Mouse (Mus musculus) frontal cortex, postnatal 25 days (tissue): Measurements from ENCODE around the gene Btn1a1.

Experiments
- DNase-seq, 2 experiments: peaks; one replicate each; pipeline ENCODE4 v3.0.0; 2022; ENCODE audit warnings: low spot score in 2 of 2

Gene Btn1a1

GRCm38 (mm10) chr13:23465600-23466109 lies at the start of gene Btn1a1:
Btn1a1 (minus strand) TSS chr13:23465901.
- no peak for DNase-seq

- DNase-seq, result no peak
Observed at GRCm38 (mm10) chr13:23515281-23515680, 49.6 kb upstream of the Btn1a1 start.

- no peak for DNase-seq
Observed at GRCm38 (mm10) chr13:23513517-23513916, 47.8 kb upstream of the Btn1a1 start.

- DNase-seq, result no peak
Observed at GRCm38 (mm10) chr13:23510127-23510526, 44.4 kb upstream of the Btn1a1 start.

GRCm38 (mm10) chr13:23506819-23507515 lies 41.3 kb upstream of the Btn1a1 start:
- no peak for DNase-seq

- no peak for DNase-seq
Observed at GRCm38 (mm10) chr13:23506351-23506750, 40.6 kb upstream of the Btn1a1 start.

GRCm38 (mm10) chr13:23505662-23506345 lies 40.1 kb upstream of the Btn1a1 start:
- DNase-seq, result no peak

GRCm38 (mm10) chr13:23503797-23504196 lies 38.1 kb upstream of the Btn1a1 start:
- peak in 1 of 2 experiments; percentile 71 for DNase-seq

- no peak for DNase-seq
Observed at GRCm38 (mm10) chr13:23502916-23503315, 37.2 kb upstream of the Btn1a1 start.

- no peak for DNase-seq
Observed at GRCm38 (mm10) chr13:23502031-23502567, 36.4 kb upstream of the Btn1a1 start.

GRCm38 (mm10) chr13:23501511-23501910 lies 35.8 kb upstream of the Btn1a1 start:
- DNase-seq, result no peak

- DNase-seq, result peak; percentile 61 to 78
Observed at GRCm38 (mm10) chr13:23500424-23501200, 34.9 kb upstream of the Btn1a1 start.

GRCm38 (mm10) chr13:23499943-23500342 lies 34.2 kb upstream of the Btn1a1 start:
- DNase-seq, result no peak

GRCm38 (mm10) chr13:23498653-23499052 lies 33.0 kb upstream of the Btn1a1 start:
- no peak for DNase-seq

GRCm38 (mm10) chr13:23497656-23498321 lies 32.1 kb upstream of the Btn1a1 start:
- peak; percentile 28 to 52 for DNase-seq

- no peak for DNase-seq
Observed at GRCm38 (mm10) chr13:23495526-23495925, 29.8 kb upstream of the Btn1a1 start.

- DNase-seq, result no peak
Observed at GRCm38 (mm10) chr13:23491990-23492389, 26.3 kb upstream of the Btn1a1 start.

GRCm38 (mm10) chr13:23491263-23491662 lies 25.6 kb upstream of the Btn1a1 start:
- DNase-seq, result no peak

GRCm38 (mm10) chr13:23490863-23491262 lies 25.2 kb upstream of the Btn1a1 start:
- DNase-seq, result no peak

- DNase-seq, result peak; percentile 22 to 28
Observed at GRCm38 (mm10) chr13:23488400-23489322, 23.0 kb upstream of the Btn1a1 start, which contains the start of gene Btn2a2. Btn2a2 (minus strand) TSS chr13:23488857.
